ENCODE assay signal across 10 mouse cellular contexts in the genomic region with DNA sequence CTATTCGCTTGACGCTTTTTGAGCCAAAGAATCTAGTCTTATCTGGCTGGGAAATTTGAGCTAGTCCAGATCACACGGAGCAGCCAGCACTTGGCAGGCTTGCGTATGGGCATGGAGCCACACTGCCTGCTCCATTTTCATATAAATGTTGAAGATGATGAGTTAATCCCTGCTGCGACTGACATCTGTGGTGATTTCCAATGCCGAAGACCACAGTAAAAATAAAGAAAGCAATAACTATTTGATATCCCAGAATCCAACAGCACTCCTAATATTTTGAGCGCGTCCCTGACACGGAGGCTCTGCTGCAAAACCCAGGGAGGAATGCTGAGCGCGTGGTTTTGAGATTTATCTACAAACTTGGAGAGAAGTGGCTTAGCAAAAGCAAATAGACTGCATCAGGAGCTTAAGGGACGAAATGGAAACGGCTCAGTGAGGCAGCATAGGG.
DNase-seq lines count a peak whose midpoint lies in the region; ATAC-seq and TF ChIP-seq lines count a peak whose summit lies in the region.
"Had no signal": no experiment of that assay in that cellular context is flagged by ENCODE, and none has a peak within 500 bp of the region (broad histone marks: within the 10 kb centered on the region; RNA-seq: fewer than 3 reads in every experiment).

No protein-coding gene starts in this region.

- WGBS in hindbrain, postnatal 0 days = 59% methylated on average over 13 of the region's 13 CpGs
- WGBS in hindbrain, embryonic 11.5 days = 94% methylated on average over 13 of the region's 13 CpGs

- H3K4me2 ChIP-seq in hindbrain, postnatal 0 days (ENCODE audit: low read depth, low read length) = peak overlapping the region; percentile 24
- H3K4me2 ChIP-seq in hindbrain, embryonic 11.5 days (replicated peaks; ENCODE audit: low read depth, low read length) = no peak overlapping the region
- H3K4me2 ChIP-seq: liver, embryonic 15.5 days had no signal

- no peaks in the 10 kb centered on the region for H3K27me3 ChIP-seq in hindbrain, postnatal 0 days (ENCODE audit: insufficient read depth, low read length)
- no peaks in the 10 kb centered on the region for H3K27me3 ChIP-seq in hindbrain, embryonic 11.5 days (ENCODE audit: control insufficient read depth, insufficient read depth, low read length)
- H3K27me3 ChIP-seq: liver, embryonic 15.5 days; Patski had no signal

- H3K9ac ChIP-seq in hindbrain, postnatal 0 days (replicated peaks; ENCODE audit: low read length) = no peak overlapping the region
- H3K9ac ChIP-seq in hindbrain, embryonic 11.5 days (ENCODE audit: low read depth, low read length) = no peak overlapping the region
- H3K9ac ChIP-seq: liver, embryonic 15.5 days had no signal

- no peak for TF ChIP-seq CTCF in hindbrain, postnatal 0 days (IDR thresholded peaks at IDR 0.05; ENCODE audit: low read depth)
- no peak for TF ChIP-seq CTCF in layer of hippocampus, adult 2 months (conservative IDR thresholded peaks at IDR 0.05)

- peak; percentile 54; the same call in 1 of the 2 replicates for ATAC-seq in hindbrain, postnatal 0 days
- ATAC-seq in hindbrain, embryonic 11.5 days (ENCODE audit: low FRiP score) = no peak
- ATAC-seq: Patski had no signal

- DNase-seq in hindbrain, postnatal 0 days (ENCODE audit: low spot score) = peak; percentile 78
- DNase-seq in hindbrain, embryonic 11.5 days (ENCODE audit: low spot score) = no peak
- peak; percentile 74 for DNase-seq in adrenal gland, postnatal 25 days
- DNase-seq in cerebellum, adult 9-11 months = peak; percentile 68
- peak; percentile 48 to 65 for DNase-seq in layer of hippocampus, adult 2 months (ENCODE audit: low spot score in 2 of 2)
- DNase-seq in neural tube, embryonic 10.5 days (ENCODE audit: extremely low spot score, low spot score) = no peak
- DNase-seq in embryo, embryonic 9.5 days (ENCODE audit: extremely low spot score) = no peak
- no peak for DNase-seq in gastrocnemius, postnatal 25 days

- H3K27ac ChIP-seq in hindbrain, postnatal 0 days = no peak overlapping the region
- H3K27ac ChIP-seq in hindbrain, embryonic 11.5 days (ENCODE audit: low read depth, low read length) = no peak overlapping the region
- H3K27ac ChIP-seq in layer of hippocampus, adult 2 months = peak overlapping the region; percentile 11; the same call in 1 of the 2 replicates
- H3K27ac ChIP-seq: liver, embryonic 15.5 days had no signal

- H3K4me3 ChIP-seq in hindbrain, postnatal 0 days (ENCODE audit: low read length) = no peak overlapping the region
- no peak overlapping the region for H3K4me3 ChIP-seq in hindbrain, embryonic 11.5 days (ENCODE audit: low read depth, low read length)
- peak overlapping the region; percentile 29 for H3K4me3 ChIP-seq in layer of hippocampus, adult 2 months
- H3K4me3 ChIP-seq: liver, embryonic 15.5 days had no signal

- H3K36me3 ChIP-seq in hindbrain, postnatal 0 days (ENCODE audit: insufficient read depth, low read length) = no peaks in the 10 kb centered on the region
- no peaks in the 10 kb centered on the region for H3K36me3 ChIP-seq in hindbrain, embryonic 11.5 days (ENCODE audit: control insufficient read depth, insufficient read depth, low read length)
- H3K36me3 ChIP-seq: liver, embryonic 15.5 days had no signal

- peaks cover 8% of the 10 kb centered on the region; the same call in 1 of the 2 replicates for H3K4me1 ChIP-seq in hindbrain, postnatal 0 days (ENCODE audit: insufficient read depth, low read length)
- H3K4me1 ChIP-seq in hindbrain, embryonic 11.5 days (replicated peaks; ENCODE audit: control insufficient read depth, insufficient read depth, low read length) = no peaks in the 10 kb centered on the region
- H3K4me1 ChIP-seq: liver, embryonic 15.5 days had no signal

- H3K9me3 ChIP-seq in hindbrain, postnatal 0 days (ENCODE audit: low read length) = no peaks in the 10 kb centered on the region
- H3K9me3 ChIP-seq in hindbrain, embryonic 11.5 days (ENCODE audit: control insufficient read depth, low read length) = no peaks in the 10 kb centered on the region
- H3K9me3 ChIP-seq: liver, embryonic 15.5 days had no signal

Comparison
In these comparisons a context has a peak if more than half of its experiments do, and no peak if none do; other contexts are left out.
1. DNase-seq: peak in hindbrain, postnatal 0 days (single experiment), adrenal gland, postnatal 25 days (single experiment), cerebellum, adult 9-11 months (single experiment) and layer of hippocampus, adult 2 months (2 of 2); none in hindbrain, embryonic 11.5 days (single experiment), neural tube, embryonic 10.5 days (single experiment), embryo, embryonic 9.5 days (single experiment) and gastrocnemius, postnatal 25 days (single experiment).